Mouse (Mus musculus) ZHBTc4 (cell line): ENCODE measurements around the gene Gpatch8.

ENCODE experiments used
- DNase-seq: peaks from one replicate; pipeline ENCODE4 v3.0.0-alpha.2; 2011; ENCODE audit warnings: low read depth, low spot score

Gene Gpatch8

GRCm38 (mm10) chr11:102556031-102556715 lies at the start of gene Gpatch8:
Gene Gpatch8, minus strand, starts transcription at chr11:102556392.
- DNase-seq = peak; percentile 100

GRCm38 (mm10) chr11:102604777-102605552 lies 48.8 kb upstream of the Gpatch8 start:
- peak; percentile 86 for DNase-seq

GRCm38 (mm10) chr11:102604010-102604584 lies 47.9 kb upstream of the Gpatch8 start, which contains the start of gene Fzd2:
Gene Fzd2, plus strand, starts transcription at chr11:102604396.
- peak; percentile 91 for DNase-seq

- peak; percentile 75 for DNase-seq
Observed at GRCm38 (mm10) chr11:102603496-102603850, 47.3 kb upstream of the Gpatch8 start.

- DNase-seq = no peak
Observed at GRCm38 (mm10) chr11:102602816-102603495, 46.8 kb upstream of the Gpatch8 start.

GRCm38 (mm10) chr11:102599912-102600311 lies 43.7 kb upstream of the Gpatch8 start:
- peak; percentile 71 for DNase-seq

- no peak for DNase-seq
Observed at GRCm38 (mm10) chr11:102595341-102595820, 39.2 kb upstream of the Gpatch8 start.

- peak; percentile 64 for DNase-seq
Observed at GRCm38 (mm10) chr11:102587554-102587953, 31.4 kb upstream of the Gpatch8 start.

GRCm38 (mm10) chr11:102586445-102587130 lies 30.4 kb upstream of the Gpatch8 start:
- peak; percentile 74 for DNase-seq

GRCm38 (mm10) chr11:102582736-102583135 lies 26.5 kb upstream of the Gpatch8 start:
- peak; percentile 77 for DNase-seq

GRCm38 (mm10) chr11:102582016-102582610 lies 25.9 kb upstream of the Gpatch8 start:
- DNase-seq = peak; percentile 78

GRCm38 (mm10) chr11:102581281-102582015 lies 25.3 kb upstream of the Gpatch8 start:
- DNase-seq = no peak

GRCm38 (mm10) chr11:102580034-102580330 lies 23.8 kb upstream of the Gpatch8 start:
- no peak for DNase-seq

GRCm38 (mm10) chr11:102579165-102580033 lies 23.2 kb upstream of the Gpatch8 start, which contains the start of gene Gm11627:
Gene Gm11627, minus strand, starts transcription at chr11:102579461.
- DNase-seq = peak; percentile 43

- DNase-seq = peak; percentile 96
Observed at GRCm38 (mm10) chr11:102578341-102579118, 22.3 kb upstream of the Gpatch8 start.

- no peak for DNase-seq
Observed at GRCm38 (mm10) chr11:102576050-102576754, 20.0 kb upstream of the Gpatch8 start.

GRCm38 (mm10) chr11:102575034-102575433 lies 18.8 kb upstream of the Gpatch8 start:
- DNase-seq = no peak
